Mouse (Mus musculus) thymus, postnatal 25 days (tissue): ENCODE data around the gene Tspo.

Source experiments
- DNase-seq: peaks from one replicate; pipeline ENCODE4 v3.0.0; 2022

Tspo gene

GRCm38 (mm10) chr15:83590841-83591240 is 27.4 kb downstream of the Tspo start:
- no peak for DNase-seq

GRCm38 (mm10) chr15:83591758-83592157 is 28.4 kb downstream of the Tspo start:
- DNase-seq = no peak

GRCm38 (mm10) chr15:83592260-83593188 is 29.1 kb downstream of the Tspo start:
- DNase-seq = no peak

- DNase-seq = no peak
Measured at GRCm38 (mm10) chr15:83593189-83593585, 29.8 kb downstream of the Tspo start.

- peak; percentile 36 for DNase-seq
Measured at GRCm38 (mm10) chr15:83593702-83594512, 30.5 kb downstream of the Tspo start.

- peak; percentile 92 for DNase-seq
Measured at GRCm38 (mm10) chr15:83594513-83595363, 31.3 kb downstream of the Tspo start, which contains the start of gene Ttll12. Gene Ttll12 (minus strand): TSS chr15:83595157.

- DNase-seq = no peak
Measured at GRCm38 (mm10) chr15:83595364-83595711, 31.9 kb downstream of the Tspo start.

GRCm38 (mm10) chr15:83596833-83597232 is 33.4 kb downstream of the Tspo start:
- no peak for DNase-seq

GRCm38 (mm10) chr15:83601185-83601584 is 37.8 kb downstream of the Tspo start:
- peak; percentile 71 for DNase-seq

- DNase-seq = peak; percentile 83
Measured at GRCm38 (mm10) chr15:83602372-83603045, 39.1 kb downstream of the Tspo start.

- DNase-seq = no peak
Measured at GRCm38 (mm10) chr15:83603046-83603396, 39.6 kb downstream of the Tspo start.

- peak; percentile 37 for DNase-seq
Measured at GRCm38 (mm10) chr15:83603426-83603825, 40.0 kb downstream of the Tspo start.

- DNase-seq = no peak
Measured at GRCm38 (mm10) chr15:83606216-83606615, 42.8 kb downstream of the Tspo start.

- DNase-seq = no peak
Measured at GRCm38 (mm10) chr15:83606700-83607099, 43.3 kb downstream of the Tspo start.

GRCm38 (mm10) chr15:83607115-83607802 is 43.9 kb downstream of the Tspo start:
- DNase-seq = peak; percentile 79

- DNase-seq = no peak
Measured at GRCm38 (mm10) chr15:83615245-83615644, 51.9 kb downstream of the Tspo start.
